Mouse (Mus musculus) ovary, postnatal 14 days (tissue): ENCODE results near the gene Serinc4.
A peak's percentile ranks its signal among the peaks of the same experiment; 100 is the strongest.
"Not testable (repeated sequence)": the region's sequence is repeated elsewhere in the genome, so short reads cannot be mapped to it uniquely, and the experiment has no call there.

ENCODE experiments used
- DNase-seq: peaks from one replicate; pipeline ENCODE4 v3.0.0; 2022; ENCODE audit warnings: low spot score

Serinc4 gene

GRCm38 (mm10) chr2:121456692-121457642, at the start of gene Serinc4:
Gene Serinc4, minus strand, starts transcription at chr2:121456781.
- peak; percentile 76 for DNase-seq

- not testable (repeated sequence) for DNase-seq
These were observed 45.0 kb upstream of the Serinc4 start for GRCm38 (mm10) chr2:121501550-121501949.

- DNase-seq: not testable (repeated sequence)
These were observed 27.8 kb upstream of the Serinc4 start for GRCm38 (mm10) chr2:121484403-121484802.

- no peak for DNase-seq
These were observed 27.0 kb upstream of the Serinc4 start for GRCm38 (mm10) chr2:121483576-121483975.

GRCm38 (mm10) chr2:121480916-121481315, 24.3 kb upstream of the Serinc4 start:
- not testable (repeated sequence) for DNase-seq

- no peak for DNase-seq
These were observed 23.9 kb upstream of the Serinc4 start for GRCm38 (mm10) chr2:121480498-121480897.

- no peak for DNase-seq
These were observed 21.1 kb upstream of the Serinc4 start for GRCm38 (mm10) chr2:121477491-121478266.

GRCm38 (mm10) chr2:121475306-121475705, 18.7 kb upstream of the Serinc4 start:
- DNase-seq: not testable (repeated sequence)

GRCm38 (mm10) chr2:121474180-121474535, 17.6 kb upstream of the Serinc4 start:
- DNase-seq: no peak

- DNase-seq: peak; percentile 48
These were observed 17.0 kb upstream of the Serinc4 start, which contains the start of gene Mfap1b for GRCm38 (mm10) chr2:121473301-121474179. Gene Mfap1b, minus strand, starts transcription at chr2:121474067.

GRCm38 (mm10) chr2:121472783-121473182, 16.2 kb upstream of the Serinc4 start:
- not testable (repeated sequence) for DNase-seq

GRCm38 (mm10) chr2:121468982-121469381, 12.4 kb upstream of the Serinc4 start:
- not testable (repeated sequence) for DNase-seq

- no peak for DNase-seq
These were observed 3.5 kb upstream of the Serinc4 start for GRCm38 (mm10) chr2:121460071-121460470.

GRCm38 (mm10) chr2:121455534-121455933, 1.0 kb downstream of the Serinc4 start:
- DNase-seq: no peak

GRCm38 (mm10) chr2:121453917-121454316, 2.7 kb downstream of the Serinc4 start:
- no peak for DNase-seq

- no peak for DNase-seq
These were observed 3.6 kb downstream of the Serinc4 start, which contains the start of gene Hypk for GRCm38 (mm10) chr2:121452990-121453389. Gene Hypk, plus strand, starts transcription at chr2:121453290.

- no peak for DNase-seq
These were observed 4.2 kb downstream of the Serinc4 start for GRCm38 (mm10) chr2:121452361-121452760.

GRCm38 (mm10) chr2:121450093-121450492, 6.5 kb downstream of the Serinc4 start:
- no peak for DNase-seq

- DNase-seq: no peak
These were observed 7.0 kb downstream of the Serinc4 start for GRCm38 (mm10) chr2:121449545-121450011.

- DNase-seq: peak; percentile 95
These were observed 7.6 kb downstream of the Serinc4 start, which contains the start of gene Serf2 for GRCm38 (mm10) chr2:121448739-121449535. Gene Serf2, plus strand, starts transcription at chr2:121449195.
